Mouse (Mus musculus): ENCODE results near the gene Btbd3.

Gene Btbd3

DNA sequence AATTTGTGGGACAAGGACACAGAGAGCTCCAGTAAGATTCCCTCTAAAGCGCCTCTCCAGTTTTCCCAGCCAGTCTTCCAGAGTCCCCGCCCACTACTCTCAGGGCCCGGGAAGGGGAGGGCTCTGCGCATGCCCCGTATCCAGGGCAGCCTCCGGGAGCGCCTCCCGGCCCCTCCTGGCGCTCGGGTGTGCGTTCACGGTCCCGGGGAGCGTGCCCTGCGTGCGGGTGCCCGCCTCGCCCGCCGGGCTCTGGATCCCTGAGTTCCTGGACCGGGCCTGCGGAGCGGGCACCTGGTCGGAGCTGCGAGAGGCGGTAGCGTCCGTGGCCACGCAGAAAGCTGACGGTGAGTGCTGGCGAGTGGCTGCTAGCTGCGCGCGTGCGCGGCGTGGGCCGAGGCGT lies at the start of gene Btbd3:
Btbd3 (plus strand) TSS at position 155 of the 400 bp plus-strand sequence.
- no peak for DNase-seq (ENCODE audit: extremely low read depth, low read depth, low spot score)

DNA sequence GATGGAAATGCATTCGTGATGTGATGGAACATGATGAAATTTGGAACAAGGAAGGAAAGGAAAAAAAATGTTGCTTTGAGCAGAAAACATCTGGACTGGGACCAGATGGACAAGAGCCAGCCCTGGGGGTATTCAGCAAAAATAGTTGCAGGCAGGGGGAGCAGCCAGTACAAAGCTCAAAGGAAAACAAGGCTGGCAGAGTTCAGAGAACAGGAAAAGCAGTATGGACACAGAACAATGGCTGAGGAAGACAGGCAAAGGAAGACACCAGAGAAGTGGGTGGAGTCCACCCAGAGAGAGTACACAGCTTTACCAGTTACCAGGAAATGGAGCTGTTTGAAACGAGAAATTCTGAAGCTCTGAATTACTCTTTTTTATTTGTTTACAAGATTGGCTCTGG lies 40.8 kb upstream of the Btbd3 start:
- DNase-seq (ENCODE audit: extremely low read depth, low read depth, low spot score) = no peak

DNA sequence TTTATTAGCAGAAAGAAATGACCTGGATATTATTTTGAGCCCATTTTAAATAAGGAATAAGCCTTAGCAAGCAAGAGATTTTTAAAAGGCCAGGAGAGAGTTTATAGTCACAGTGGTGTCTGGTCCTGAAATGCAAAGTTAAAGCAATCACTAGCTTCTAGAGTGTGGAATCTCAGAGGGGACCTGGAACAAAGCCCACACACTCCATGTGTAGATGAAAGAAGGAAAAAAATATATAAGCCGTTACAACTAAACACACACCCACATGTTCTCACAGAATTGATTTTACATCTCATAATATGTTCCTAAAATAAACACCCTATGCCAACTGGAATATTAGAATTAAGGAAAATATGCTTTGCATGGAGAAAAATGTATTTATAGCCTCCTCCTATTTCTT lies 36.1 kb upstream of the Btbd3 start:
- no peak for DNase-seq (ENCODE audit: extremely low read depth, low read depth, low spot score)

DNA sequence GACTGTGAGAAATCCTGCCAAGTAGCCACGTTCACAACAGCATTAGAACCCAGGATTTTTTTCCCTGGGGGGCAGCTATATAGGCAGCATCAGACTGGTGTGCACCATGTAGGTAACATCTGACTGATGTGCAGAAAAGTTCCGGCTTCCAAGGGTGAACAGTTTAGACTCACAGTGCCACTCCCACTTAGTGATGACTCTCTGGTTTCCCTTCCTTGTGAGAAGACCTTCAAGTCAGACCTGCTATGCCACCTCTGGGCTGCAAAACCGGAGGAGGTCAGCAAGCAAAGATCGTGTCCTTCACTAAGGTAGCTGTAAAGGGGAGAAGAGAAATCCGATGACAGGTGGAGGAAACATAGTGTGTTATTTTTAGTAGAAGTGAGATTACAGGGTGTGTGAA lies 24.1 kb upstream of the Btbd3 start:
- no peak for DNase-seq (ENCODE audit: extremely low read depth, low read depth, low spot score)

DNA sequence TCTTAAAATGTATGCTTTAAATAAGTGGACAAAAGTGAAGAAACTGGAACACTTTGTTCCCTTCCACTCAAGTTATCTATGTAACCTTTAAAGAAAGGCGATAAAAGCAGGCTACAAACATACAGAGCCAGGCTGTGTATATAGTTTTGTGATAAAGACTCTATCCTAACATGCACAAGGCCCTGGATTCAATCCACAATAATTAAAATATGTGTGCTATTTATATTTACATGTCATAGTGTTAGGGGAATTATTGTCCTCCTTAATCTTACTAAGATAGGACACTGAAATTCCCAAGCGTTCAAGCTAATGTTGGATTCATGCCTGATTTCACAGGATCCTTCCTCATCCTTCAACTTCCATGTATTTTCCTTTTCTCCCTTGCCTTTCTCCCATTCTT lies 20.2 kb upstream of the Btbd3 start:
- DNase-seq (ENCODE audit: extremely low read depth, low read depth, low spot score) = no peak

DNA sequence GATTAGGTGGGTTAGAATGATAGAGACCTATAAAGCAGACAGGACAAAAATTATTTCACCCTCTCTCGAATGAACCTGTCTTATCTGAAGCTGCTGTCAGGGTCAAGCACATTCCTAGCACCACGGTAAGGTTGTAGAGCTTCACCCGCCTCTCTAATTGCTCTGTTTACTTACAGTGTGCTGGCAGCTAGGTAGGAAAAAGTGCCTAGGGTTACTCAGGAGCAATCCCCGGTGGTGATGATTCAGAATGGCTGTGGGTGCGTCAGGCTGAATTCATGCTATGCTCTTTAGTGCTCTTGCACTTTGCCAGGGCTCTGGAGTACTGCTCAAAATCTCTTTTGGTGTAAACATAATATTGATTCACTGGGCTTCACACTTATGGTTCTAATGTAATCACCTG lies 13.9 kb upstream of the Btbd3 start:
- DNase-seq (ENCODE audit: extremely low read depth, low read depth, low spot score) = no peak

DNA sequence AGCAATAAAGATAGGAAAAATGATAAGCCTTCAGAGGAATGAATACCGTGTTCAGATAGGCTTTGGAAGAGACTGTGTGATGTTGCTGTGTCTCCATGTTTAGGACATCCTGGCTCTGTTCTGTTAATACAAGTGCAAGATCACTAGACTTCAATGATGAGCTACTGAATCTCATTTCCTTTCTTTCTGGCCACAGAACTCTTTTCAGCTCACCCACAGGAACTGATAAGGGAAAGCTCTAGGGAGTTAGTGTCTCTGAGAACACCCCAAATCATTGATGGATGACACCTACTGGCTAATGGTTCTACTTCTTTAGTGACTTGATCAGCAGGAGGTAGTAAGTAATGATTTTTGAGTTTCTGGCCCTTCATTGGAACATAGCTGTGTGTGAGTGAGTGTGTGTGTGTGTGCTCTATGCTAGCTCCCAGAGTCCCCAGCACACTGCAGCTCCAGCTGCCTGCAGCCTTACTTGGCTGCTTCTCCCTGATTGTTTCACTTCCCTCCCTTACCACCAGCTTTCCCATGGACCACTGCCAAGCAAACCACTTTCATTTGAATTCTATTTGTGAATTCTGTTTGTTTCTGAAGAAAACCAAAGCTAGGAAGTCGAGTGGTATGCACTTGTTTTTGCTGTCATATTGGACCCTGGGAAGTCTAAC lies 10.6 kb upstream of the Btbd3 start:
- DNase-seq (ENCODE audit: extremely low read depth, low read depth, low spot score) = no peak

DNA sequence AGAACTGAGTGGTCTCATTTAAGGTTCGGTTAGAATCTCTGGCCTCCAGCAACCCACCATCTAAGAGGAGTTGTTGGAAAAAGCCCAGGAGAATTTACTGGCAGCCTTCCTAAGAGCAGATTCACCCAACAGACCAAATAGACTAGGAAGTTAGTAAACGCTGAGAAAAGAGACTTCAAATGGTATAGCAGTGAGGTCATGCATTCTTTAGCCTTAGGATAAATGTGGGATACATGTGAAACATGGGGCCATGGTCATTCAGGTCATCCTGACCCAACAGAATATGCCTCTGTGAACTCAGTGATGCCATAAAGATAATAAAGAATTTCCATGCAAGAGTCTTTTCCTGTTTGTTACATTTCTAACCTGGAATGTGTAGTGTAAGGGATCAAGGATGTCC lies 8.4 kb upstream of the Btbd3 start:
- no peak for DNase-seq (ENCODE audit: extremely low read depth, low read depth, low spot score)

DNA sequence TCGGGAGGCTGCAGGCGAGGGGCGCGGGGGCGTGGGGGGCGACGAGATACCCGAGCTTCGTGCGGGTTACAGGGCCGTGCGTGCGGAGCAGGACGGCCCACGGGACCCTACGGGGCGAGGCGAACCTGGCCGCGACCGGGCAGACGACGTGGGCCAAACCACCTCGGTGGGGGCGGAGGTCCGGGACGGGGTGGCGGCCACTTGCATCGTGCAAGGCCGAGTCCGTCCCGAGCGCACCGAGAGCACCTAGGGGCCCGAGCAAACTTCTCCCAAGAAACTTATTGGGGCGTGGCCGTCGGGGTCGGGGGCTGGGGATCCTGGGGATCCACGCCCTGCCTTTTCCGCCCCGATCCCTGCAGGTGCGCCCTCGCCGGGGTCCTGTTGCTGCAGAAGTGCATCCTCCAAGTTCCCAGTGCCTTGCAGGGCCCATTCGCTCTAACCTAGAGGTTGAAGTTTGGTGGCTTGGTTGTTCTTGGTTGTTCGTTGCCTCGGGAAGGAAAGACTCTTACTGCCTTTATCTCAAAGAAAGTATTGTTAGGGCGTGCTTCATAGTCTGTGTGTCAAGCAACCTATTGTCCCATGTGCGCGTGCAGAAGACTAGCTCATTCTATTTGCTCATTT lies 596 bp downstream of the Btbd3 start:
- DNase-seq (ENCODE audit: extremely low read depth, low read depth, low spot score) = no peak

DNA sequence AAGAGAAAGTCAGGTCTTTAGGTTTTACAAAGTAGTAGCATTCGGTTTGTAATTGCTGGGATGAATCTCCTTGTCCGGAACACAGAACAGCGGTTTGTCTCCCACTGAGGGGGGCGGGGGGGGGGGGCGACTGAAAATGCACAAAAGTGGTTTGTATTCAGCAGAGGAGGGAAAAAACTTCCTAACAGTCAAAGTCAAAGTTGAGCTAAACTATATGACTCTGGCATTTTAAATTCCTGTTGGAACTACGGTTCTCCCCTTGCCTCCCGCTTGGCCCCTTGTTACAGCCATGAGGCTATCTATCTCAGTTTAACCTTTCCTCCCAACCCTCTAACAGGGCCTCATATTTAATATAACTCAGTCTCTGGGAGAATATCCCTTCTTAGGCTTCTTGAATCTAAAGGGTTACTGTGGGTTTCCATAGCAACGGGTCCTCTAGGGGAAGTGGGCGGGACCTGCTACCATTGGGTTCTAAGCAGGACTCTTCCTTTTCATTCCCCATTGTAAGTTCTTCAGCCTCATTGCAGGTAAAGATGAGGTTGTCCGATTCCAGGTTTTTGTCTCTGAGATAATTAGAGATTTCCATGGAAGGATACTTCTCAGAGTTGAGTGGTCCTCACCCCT lies 1.4 kb downstream of the Btbd3 start:
- no peak for DNase-seq (ENCODE audit: extremely low read depth, low read depth, low spot score)

DNA sequence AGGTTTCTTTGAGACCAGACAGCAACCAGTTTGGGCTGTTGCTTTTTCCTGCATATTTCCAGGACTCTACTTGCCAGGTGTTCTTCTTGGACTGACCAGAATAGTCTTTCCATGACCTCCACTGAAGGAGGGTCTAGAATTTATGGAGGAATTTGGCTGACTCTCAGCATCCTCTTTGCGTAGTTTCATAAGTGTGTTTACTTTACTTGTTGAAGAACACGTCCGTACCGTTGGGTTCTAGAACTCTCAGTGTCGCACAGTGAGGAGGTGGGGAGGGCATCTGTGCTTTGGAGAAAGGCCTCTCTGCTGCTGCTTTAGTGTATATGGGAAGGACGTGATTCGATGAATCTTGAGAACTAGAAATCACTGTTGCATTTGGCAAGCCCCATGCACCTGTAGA lies 4.8 kb downstream of the Btbd3 start:
- no peak for DNase-seq (ENCODE audit: extremely low read depth, low read depth, low spot score)

DNA sequence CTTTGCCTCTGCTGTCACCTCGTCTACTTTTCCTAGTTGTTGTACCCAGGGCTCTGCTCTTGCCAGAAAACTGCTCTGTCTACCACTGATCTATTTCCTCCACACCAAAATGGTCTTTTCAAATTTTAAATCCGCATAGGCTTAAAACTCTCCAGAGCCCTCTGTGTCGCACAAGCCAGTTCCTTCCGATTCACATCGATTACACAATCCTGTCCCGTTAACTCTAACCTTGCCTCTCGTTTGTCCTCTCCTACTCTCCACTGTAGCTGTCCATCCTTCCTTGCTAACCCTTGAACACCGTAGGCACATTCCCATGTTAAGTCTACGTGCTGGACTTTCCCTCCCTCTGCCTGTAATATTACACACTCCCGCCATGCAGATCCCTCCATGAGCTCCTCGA lies 6.5 kb downstream of the Btbd3 start:
- DNase-seq (ENCODE audit: extremely low read depth, low read depth, low spot score) = no peak

DNA sequence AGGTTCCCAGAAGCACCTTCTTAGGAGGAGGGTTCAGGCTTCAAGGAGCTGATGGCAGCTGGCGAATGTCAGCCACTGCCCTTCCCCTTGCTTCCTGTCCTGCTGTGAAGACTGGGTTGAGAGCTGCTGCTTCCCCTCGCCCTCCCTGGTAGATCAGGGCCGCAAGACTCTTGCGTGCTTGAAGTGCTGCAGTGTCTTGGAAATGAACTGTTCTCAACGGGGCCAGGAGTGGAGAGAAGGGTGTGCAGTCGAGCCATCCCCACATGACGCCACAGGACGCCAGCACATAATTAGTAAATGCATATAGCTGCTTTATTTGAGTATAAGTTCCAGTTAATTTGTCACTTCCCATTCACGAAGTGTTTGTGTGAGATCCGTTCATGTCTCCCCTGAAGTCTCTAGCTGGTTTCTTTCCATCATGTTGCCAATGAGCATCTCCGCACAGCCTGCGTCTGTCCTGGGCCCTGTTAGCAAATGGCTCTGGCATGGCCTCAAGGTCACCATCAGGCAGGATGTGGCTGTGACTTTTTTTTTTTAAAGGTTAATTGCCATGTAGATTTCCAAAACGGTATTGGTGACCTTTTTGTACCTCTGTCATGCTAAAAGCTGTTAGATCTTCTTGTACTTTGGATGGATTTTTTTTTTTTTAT lies 9.1 kb downstream of the Btbd3 start:
- no peak for DNase-seq (ENCODE audit: extremely low read depth, low read depth, low spot score)

DNA sequence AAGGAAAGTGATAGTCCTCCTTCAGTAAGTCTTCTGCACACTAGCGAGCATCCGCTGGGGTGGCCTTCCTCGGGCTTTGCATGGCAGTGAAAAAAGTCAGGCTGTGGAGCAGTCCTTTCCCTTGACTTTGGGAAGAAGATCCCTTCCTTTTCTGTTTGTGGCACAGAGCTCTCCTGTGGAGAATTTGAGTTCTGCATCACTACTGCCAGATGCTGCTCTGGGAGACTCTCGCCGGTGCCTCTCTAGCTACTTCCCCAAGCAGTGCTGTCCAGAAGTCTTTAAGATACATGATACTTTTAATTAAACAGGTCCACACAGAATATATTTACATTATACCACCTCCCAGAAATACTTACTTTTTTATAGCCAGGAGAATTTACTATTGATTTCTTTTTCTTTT lies 10.3 kb downstream of the Btbd3 start:
- DNase-seq (ENCODE audit: extremely low read depth, low read depth, low spot score) = no peak

DNA sequence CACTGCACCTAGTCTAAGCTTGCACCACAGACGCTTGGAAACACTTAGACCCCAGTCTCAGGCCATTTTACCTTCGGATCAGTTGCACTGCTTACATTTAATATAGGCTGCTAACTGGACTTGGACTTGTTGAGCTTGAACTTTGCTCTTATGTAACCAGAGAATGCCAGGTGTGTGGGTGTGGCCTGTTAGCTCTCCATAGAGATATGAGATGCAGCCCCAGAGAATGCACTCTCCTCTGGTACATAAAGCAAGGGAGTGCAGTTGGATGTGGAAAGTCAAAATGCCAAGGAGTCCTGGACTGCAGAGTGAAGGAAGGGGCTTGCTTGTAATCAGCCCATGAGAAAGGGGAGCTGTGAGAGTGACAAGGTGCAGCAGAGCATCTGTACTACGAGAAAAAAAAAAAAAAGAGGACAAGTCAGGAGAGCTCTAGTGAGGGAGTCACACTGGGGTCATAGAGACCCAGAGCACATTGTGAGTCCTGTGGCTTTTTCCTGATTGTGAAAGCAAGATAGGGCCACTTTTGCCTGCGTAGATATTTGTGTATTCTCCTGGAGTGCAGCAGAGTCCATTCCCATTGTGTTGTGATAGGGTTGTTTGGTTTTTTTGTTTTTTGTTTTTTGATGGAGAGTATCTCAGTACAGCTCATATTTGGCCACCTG lies 11.6 kb downstream of the Btbd3 start:
- DNase-seq (ENCODE audit: extremely low read depth, low read depth, low spot score) = no peak

DNA sequence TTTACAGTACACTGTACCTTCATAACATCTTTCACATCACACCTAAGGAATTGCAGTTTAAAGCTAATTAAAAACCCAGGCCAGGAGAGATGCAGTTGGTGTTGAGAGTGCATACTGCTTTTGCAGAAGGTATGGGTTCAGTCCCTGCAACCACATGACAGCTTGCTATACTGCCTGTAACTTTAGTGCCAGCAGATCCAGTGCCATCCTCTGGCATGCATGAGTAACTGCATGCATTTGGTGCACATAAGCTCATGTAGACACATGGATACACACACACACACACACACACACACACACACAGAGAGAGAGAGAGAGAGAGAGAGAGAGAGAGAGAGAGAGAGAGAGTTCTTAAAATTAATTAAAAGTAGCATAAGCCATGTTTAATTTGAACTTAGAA lies 13.0 kb downstream of the Btbd3 start:
- DNase-seq (ENCODE audit: extremely low read depth, low read depth, low spot score) = no peak

DNA sequence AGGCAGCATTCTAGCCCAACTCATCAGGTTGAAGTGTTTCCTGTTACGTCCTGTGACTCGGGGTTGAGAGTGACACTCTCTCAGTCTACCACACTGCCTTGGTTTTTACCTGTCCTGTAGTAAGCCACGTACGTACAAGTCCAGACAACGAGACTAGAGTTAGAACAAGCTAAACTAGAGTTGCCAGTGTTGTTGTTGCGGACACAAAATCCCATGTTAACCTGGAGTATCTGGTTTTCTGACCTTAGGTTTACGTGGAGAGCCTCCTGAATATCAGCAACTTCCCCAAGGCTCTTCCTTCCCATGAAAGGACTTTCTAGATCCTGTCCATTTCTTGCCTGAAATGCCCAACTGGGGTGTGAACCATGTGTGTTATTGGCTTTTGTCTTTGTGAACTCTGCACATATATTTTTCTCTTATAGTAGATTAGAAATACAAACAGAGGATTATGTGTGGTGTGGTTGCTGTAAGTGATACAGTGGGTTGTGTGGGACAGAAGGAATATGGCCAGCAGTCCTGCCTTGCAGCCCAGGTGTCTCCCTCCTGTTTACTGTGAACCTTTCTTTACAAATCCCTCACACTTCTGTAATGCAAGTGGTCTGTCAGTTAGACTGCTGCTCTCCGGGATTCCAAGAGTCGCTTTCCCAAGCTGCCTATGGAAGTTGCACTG lies 17.2 kb downstream of the Btbd3 start:
- no peak for DNase-seq (ENCODE audit: extremely low read depth, low read depth, low spot score)

DNA sequence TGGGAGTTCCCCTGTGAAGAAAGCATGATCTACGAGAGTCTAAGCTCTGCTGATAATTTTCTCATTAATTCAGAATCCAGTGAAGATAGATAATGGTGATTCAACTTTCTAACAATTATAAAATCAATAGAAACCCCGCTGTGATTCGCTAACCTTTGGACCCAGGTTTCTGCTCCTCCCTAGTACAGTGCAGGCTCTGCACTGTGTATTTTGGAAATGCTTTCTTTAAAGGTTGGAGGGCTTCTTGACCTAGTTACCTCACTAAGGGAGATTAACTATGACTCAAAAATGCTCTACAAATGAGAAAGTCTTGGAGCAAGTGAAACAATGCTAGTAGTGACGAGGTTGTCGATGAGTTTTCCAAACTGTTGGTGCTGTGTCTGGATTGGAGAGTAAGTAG lies 17.7 kb downstream of the Btbd3 start:
- DNase-seq (ENCODE audit: extremely low read depth, low read depth, low spot score) = no peak

DNA sequence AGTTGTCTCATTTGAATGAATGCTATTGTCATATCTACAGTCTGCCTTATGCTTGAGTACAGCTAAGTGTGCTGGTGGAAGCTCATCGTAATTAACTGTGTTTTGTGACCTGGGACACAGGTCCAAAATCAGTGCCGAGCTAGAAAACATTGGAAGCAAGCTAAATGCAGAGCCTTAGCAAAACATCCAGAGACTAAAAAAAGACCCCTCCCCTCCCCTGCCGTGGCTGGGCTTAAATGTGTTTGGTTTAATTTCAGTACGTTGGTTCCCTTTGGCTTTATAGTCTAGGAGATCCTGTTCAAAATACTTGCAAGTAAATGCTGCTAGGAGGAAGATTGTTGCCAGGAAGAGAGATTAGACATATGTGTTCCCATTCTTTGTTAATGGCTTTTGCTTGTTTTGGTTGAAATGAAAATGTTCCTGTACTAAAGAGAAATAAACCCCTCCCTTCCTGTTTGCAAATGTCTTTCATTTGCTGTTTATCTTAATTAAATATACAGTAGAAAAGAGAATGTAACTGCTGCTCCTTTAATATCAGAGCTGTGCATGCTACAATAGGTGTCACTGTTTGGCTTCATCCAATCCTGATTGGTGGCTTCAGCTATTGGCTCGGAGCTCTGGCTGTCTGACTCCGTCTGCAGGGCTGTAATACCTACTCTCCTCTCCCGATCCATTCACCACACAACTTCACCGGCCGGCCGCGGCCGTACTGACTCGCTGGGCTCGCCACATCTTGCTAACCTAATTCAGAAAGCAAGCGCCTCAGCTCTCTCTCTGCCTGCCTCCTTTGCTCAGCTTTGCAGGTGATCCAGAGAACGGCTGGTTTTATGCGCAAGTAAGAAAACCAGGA lies 21.7 kb downstream of the Btbd3 start:
- no peak for DNase-seq (ENCODE audit: extremely low read depth, low read depth, low spot score)
